Mouse (Mus musculus): Measurements from ENCODE around the gene Ppm1h.
A peak's percentile ranks its signal among the peaks of the same experiment; 100 is the strongest.

Gene Ppm1h

DNA sequence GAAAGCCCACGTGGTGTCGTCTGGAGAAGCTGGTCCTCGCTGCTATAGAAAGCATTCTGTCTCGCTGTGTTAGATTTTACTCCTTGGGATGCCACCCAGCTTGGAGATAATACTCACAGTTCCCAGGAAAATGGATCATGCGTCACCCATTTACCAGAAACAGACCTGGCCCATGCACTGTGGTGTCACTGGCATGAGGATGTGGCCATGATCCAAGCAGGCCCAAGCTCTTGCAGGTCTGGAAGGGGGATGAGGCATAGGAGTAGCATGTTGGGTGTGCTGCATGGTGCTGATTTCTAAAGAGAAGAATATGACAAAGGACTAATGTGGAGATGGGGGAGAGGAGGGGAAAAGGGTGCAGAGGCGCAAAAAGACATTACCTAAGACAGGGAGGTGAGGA lies 141.2 kb downstream of the Ppm1h start:
- no peak for DNase-seq

DNA sequence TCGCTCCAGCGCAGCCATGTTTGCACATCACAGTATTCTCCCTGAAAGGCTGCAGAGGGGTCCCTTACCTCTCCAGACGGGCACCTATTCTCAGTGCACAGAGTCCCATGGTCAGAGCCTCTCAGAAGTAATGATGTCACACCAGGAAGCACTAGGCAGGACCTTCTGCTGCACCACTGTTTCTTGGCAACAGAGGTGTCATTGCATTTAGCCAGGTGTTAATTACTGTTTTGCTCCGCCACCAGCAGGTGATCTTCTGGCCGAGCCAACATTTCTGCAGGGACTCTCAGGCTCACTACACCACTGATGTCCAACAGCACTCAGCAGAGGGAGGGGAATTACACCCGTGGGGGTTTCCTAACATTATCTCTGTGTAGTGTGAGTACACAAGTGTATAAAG lies 143.0 kb downstream of the Ppm1h start:
- DNase-seq, result no peak

DNA sequence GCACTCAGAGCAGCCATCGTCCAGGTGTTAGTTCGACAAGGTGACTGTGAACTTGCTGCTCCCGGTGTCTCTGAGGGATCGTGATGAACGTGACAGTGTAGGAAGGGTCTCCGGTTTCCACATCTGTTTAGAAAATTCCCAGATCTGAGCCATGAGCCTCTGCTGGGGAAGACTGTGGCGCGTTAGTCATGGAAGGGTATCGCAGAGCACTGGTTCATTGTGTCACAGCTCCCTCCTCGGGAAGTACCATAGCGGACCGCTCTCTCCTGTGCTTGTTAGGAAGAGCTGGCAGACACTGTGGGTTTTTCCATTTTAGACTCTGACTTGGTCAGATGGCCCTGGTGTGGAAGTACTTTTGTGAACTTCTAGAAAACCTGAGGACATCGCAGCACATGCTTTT lies 145.1 kb downstream of the Ppm1h start:
- no peak for DNase-seq

DNA sequence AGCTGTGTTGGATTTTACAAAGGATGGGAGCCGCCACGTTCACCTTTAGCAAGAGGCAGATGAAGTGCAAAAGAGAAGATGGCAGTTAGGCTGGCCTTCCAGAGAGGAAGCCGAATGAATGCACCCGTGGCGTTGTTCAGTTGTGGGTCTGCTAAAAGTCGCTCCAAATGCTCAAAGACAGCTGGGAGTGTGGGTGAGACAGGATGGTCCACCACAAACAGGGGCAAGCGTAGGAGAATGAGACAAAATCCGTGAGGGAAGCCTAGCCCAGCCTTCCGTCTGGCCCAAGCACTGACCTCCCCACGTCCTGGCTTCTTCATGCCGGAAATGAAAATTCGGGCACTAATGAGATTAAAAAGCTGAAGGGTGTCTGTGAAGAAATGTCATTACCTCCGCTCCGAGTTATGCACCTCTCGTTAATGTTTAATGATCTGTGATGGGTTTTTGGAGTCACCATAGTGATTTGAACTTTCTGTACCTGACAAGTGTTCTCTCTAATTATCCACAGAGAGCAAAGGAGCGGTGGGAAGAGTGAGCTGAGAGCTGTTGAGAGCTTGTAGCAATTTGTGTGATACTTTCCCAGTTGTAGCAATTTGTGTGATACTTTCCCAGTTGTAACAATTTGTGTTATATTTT lies 148.3 kb downstream of the Ppm1h start:
- no peak for DNase-seq

DNA sequence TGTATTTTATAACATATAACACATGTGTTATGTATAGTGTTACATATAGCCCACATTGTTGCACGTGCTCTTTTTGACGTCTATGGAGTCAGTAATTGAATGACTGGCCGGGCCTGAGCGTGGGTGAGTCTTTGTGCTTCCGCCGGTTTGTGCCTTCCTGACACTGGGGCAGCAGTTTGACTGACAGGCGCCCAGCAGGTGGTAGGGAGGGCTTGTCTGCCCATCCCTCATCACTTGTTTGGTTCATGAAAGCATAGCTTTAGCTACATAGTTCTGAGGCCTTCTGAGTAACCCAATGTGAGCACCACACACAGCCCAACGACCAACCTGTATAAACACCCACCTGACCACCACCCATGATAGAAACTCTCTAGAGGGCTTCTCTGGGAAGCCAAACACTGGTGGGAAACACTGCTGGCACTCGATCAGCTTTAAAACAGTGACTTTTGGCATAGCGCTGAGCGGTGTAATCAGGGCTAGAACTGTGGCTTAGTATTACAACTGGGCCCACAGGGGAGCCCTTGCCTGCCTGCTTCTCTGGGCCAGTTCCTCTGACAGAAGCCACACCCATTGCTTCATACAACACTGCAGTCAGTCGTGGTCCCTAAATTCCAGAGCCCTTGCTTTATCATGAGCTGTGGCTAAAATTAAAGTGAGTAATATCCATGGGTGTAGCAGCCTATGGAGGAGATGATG lies 149.3 kb downstream of the Ppm1h start:
- DNase-seq, result no peak

DNA sequence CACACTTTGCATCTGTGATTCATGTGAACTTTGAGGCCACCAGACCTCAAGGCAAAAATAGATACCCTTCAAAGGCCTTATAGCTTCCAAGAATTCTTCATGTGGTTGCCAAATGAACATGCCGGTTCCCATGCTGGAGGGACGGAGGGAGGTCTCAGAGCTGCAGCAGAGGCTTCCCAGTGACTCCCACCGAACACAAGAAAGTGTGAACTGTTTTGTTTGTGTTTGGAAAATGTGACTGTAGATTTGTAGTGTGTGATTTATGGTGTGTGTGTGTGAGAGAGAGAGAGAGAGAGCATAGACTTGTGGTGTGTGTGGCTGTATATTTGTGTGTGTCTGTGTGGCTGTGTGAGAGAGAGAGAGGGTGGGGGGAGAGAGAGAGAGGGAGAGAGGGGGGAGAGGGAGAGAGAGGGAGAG lies 151.2 kb downstream of the Ppm1h start:
- DNase-seq, result no peak

DNA sequence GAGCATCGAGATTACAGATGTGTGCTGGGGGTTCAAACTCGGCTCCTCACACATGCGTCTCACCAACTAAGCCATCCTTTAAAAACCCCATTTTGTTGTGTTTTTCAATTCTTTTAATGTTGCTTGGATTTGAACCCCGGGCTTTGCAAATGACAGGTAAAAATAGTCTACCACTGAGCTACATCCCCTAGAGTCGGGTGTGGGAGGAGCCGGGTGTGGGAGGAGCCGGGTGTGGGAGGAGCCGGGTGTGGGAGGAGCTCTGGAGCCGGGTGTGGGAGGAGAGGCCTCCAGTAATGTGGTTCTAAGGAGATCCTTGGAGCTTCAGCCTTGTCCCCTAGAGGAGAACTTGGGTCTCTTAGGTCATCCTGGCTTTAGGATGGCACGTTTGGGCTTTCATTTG lies 152.1 kb downstream of the Ppm1h start:
- no peak for DNase-seq

DNA sequence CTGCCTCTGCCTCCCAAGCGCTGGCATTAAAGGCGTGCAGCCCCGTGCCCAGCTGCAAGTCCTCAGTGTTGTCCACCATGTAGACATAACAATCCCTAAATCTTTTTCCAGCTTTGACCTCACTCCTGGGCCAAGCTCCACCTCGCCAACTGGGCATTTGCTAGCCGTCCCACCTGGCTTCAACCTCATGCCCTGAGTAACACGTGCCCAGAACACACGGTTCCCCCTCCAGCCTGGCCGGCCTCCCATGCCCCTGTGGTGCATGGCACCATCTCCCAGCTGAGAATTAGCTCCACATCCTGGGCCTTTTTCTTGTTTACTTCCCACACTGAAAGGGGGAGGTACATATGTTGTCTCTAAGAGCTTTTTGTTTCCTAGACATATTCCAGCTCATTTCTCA lies 163.5 kb downstream of the Ppm1h start:
- no peak for DNase-seq

DNA sequence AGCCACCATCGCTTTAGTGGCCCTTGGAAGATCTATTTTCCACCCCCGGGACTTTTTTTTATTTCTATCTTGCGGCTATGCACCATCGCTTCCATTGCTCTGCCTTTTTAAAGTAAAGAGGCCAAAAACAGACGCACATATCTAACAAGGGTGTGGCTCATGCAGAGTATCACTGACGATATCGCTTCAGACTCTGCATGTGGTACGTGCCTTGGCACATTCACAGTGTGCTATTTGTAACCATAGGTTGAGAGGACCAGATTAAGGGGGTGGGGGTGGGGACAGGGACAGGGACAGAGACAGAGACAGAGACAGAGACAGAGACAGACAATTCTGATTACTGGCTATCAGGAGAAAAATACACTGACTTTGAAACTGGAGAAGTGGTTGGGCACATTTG lies 164.4 kb downstream of the Ppm1h start:
- no peak for DNase-seq

DNA sequence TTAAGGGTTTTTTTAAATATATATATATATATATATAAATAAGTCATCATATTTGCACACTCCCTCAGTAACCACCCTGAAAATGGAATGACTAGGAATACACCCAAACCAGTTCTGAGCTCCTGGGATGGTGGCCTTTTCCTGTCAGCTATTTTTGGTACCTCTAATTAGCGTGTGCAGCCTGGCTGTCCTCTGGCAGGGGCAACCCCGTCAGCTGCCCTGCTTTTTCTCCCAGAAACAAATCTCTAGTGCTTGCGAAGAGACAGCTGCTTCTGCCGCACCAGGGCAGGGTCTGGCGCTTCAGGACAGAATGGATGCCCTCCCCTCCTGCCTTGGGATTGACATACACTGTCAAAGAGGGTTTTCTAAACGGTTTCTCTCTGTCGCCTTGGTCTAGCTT lies 166.9 kb downstream of the Ppm1h start:
- DNase-seq, result no peak

DNA sequence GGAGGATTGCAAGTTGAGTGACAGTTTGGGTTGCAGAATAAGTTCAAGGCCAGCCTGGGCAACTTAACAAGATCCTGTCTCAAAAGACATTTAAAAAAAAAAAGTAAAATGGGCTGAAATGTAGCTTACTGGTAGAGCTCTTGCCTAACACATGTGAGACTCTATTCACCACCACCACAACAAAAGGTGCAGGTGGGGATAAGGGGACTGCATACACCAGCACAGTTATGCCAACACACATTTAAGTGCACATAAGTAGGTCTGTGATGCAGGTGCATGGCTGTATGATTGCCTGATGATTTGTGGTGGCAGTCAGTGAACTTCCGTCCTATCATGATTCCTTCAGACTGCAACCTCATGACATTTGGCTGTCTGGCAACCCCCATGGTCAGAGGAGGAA lies 167.9 kb downstream of the Ppm1h start:
- DNase-seq, result peak; percentile 30

DNA sequence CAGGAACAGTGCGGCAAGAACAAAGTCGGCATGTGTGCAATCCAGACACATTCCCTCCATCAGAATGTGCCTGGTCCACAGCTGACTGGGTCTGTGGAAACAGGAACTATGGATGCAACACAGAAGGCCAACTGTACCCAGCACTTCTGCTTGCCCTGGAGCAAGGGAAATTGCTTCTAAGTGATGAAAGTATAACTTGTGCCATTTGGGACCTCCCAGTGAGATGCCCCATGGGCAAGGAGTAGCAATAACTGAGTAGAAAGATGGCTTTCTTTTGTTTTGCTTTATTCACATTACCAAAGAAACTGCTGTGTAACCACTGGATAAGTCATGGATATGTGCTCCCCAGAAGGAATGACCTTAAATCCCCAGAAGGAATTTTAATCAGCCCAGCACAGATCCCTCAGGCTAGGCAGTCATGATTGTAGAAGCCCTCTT lies 169.5 kb downstream of the Ppm1h start:
- DNase-seq, result no peak

DNA sequence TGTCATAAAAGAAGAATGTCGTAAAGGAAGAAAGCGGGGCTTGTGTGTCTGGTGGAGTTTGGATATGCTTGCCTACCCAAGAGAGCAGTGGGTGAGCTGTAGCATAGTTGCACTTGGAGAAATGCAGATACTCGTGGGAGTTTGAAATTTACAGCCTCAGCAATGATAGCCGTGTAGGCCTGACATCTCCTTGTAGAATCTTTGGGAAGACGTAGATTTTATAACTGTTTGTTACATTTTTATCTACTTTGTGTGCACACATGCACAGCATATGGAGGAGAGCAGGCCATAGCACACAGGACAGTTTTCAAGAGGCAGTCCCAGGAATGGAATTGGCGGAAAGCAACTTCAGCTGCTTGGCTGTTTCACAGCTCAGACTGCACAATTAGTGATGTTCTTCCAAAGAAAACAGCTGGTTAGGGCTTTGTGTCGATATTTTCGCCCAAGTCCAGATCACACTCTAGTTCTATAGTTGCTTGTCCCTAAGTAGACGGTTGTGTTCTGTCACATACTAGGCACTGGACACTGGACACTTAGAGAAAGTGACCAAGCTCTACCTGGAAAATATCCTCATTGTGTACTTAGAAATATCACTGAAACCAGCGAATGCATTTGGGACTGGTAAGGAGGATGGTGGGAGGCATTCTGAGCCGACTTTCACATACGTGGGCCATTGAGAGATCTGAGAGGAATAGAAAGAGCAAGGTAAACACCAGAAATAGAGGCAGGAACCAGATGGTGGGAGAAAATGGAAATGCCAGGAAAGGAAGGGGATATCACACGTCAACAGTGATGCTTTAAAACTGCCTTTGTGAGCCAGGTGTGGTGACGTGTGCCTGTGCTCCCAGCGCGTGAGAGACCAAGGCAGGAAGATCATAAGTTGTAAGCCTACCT lies 173.0 kb downstream of the Ppm1h start:
- DNase-seq, result no peak

DNA sequence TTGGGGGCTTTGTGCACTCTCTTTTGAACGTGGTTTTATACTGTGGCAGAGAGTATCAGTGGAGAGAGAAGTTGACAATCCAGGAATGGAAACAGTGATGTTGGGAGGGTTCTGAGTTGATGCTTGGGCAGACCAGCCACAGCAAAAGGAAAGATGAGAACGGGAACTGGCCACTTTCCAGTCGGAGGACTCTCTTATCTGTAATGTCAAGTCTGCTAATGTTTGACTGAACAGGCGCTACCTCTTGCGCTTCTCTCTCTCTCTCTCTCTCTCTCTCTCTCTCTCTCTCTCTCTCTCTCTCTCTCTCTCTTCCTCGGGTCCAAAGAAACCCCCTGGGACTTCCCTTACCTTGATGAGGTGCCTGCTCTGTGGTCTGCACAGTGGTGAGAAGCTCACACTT lies 176.0 kb downstream of the Ppm1h start:
- DNase-seq, result no peak

DNA sequence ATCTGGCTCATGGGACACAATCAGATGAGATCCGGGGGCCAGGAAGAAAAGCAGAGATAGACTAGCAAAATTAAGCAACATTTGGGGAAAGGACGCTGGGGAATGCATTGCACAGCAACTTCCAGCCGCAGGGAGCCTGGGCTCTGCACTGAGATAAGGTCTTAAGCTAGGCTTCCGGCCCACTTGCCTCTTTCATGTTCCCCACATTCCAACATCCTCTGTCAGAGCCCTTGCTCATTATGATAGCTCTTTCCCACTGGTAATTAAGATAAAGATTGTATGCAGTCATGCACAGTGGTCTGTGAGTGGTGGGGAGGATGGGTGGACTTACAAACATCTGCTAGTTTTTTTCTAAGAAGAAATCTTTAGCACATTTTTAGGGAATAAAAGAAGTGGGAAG lies 176.6 kb downstream of the Ppm1h start:
- DNase-seq, result no peak

DNA sequence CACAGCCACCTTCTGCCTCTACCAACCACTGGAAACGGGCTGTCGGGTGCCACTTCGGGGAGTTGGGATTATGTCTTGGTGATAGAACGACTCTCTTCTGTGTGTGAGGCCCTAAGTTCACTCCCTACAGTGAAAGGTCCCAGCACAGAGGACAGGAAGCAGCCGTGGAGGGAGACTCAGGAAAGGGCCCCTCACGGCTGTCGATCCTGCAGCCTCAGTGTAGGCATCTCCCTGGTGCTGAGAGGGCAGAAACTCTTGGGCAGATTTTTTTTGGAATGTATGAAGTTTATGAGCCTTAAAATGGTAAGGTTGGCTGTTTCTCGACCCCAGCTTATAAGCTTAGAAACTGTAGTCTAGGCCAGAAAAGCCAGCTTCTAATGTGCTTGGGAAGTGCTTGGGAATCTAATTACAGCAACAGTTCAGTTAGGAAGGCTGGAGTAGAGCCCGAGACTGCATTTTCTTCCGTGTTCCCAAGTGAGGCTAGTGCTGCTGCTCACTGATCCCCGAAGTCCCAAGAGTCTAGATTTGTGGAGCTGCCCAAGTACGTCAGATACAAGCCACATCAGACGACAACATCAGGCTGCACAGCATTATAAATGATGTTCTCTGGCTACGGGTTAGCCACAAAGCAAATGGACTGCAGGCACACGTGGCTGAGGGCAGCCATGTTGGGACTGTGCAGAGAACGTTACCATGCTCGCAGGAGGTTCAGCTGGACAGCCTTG lies 177.6 kb downstream of the Ppm1h start:
- no peak for DNase-seq

DNA sequence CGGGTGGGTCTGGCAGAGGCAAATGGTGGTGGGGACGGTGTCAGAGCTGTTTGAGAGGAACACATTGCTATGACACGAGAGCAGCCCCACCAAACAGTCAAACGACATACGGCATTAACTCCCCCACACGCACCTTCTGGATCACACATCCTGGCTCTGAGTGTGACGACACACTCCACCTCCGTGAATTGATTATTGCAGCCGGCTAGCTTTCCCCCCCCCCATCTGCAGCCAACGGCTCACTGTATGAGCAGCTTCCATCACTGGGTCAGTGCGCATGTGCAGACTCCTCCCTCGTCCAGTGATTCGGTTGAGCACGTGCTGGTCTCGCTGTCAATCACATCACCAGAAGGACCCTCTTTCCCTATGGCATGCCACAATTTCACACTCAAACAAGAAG lies 178.6 kb downstream of the Ppm1h start:
- no peak for DNase-seq

DNA sequence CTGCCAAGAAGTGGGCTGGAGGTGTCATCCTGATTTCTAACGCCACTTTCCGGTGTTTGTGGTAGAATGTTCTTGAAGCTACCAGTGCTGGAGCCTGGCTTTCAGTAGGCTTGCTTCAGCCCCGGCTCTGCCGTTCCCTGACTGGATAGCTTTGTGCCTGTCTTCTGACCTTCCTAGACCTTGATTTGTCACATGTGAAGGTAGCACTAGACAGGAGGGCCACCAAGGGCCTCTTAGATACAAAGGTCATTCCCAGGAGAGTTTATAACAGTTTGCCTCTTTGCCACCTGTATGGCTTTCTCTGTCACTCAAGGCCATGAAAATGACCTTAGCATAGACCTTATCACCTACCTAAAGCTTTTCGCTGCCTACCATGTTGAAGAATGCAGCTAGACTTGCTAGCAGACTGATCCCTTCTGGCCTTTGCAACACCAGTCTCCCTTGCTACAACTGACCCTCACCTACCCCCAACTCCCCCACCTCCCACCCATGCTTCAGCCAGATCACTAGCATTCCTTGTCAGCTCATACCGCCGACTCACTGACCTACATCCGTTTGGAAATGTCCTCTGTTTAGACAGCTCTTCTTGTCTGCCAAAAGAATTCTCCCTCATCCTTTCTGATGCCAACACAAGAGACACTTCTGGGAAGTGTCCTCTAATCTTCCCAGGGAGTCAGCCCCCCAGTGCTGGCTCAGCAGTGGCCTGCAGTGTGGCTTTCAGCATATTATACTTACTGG lies 180.5 kb downstream of the Ppm1h start:
- DNase-seq, result no peak

DNA sequence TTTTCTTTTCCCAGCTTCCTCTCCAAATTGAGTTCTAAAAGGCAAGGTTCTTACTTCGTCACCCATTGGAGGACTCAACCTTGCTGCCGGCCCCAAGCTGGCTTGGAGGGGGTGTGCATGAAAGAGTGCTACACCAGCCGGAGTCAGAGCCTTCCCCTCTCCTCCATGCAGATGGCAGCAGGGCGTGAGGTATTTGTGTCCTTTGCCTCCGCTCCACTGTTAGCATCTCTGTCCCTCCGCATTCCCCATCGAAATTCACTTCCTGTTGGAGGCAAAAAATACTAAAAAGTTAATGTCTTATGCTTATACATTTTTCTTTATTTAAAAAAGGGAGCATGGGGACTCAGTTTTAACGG lies 181.1 kb downstream of the Ppm1h start:
- DNase-seq, result no peak

DNA sequence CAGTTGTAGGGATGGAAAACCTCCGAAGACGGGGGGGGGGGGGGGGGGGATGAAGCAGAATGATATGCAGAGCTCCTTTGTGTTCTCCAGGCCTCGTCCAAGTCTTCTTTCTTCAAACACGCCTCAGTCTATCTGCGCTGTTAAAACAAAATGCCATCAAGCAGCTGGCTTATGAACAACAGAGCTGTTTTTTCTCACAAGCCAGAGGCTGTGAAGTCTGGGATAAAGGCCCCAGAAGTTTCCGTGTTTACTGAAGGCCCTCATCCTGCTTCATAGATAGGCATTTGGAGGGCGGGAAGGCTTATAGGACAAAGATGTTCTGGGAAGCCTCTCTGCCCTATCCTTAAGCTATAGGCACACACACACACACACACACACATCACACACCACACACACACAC lies 181.5 kb downstream of the Ppm1h start:
- no peak for DNase-seq

DNA sequence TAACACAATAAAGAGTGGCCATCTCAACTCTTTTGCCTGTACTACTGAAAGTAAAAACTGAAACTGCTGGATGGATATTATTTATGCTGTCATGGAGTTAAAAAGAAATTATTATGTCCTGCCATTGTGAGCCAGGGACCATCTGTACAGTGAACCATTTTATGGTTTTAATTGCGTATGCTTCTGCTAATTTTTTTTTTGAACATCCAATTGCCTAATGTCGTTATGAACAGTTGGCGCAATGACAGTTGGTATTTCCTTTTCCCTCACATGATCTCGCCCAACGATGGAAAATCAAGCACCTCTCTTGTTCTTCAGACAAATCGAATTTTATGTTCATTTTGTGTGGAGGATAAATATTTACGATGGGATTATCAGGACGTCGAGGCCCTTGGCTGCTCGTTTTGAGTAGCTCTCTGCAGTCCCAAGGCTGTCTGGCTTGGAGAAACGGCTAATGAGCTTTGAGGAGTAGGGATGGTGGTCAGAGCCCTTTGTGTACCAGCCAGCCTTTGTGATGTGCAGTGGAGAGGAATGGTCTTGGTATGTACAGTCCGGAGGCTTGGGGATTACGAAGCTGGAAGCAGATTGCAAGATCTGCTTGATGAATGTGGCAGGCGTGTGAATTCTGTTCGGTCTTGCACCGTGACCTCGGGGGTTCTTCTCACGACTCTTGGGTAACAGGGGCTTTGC lies 183.3 kb downstream of the Ppm1h start:
- DNase-seq, result no peak

Data from thymus, postnatal 4 days (tissue).